Mouse (Mus musculus) large intestine, adult 2 months (tissue): ENCODE data around the gene 1700047I17Rik2. TPM values are rescaled to one million over a fixed set of nuclear protein-coding genes. Genes with fewer than 3 reads are reported as not detected.
"Not testable (repeated sequence)": the region's sequence is repeated elsewhere in the genome, so short reads cannot be mapped to it uniquely, and the experiment has no call there.

Source experiments
- DNase-seq: peaks from one replicate; pipeline ENCODE4 v3.0.0-alpha.2; 2012; ENCODE audit warnings: low read depth, low spot score
- WGBS: fragments of 180-500 bp; shearing (Covaris S2); methylation state at CpG from one replicate; pipeline ENCODE4 v1.1.7; 2018; 5-methylcytosine and 5-hydroxymethylcytosine counted together
- polyA plus RNA-seq: library from polyadenylated mRNA; depleted of rRNA; stranded (reverse); fragments of >200 nt; gene quantifications from 2 replicates; pipeline ENCODE4 v1.2.3, GENCODE M21; 2012; rRNA removed

Gene 1700047I17Rik2
- polyA plus RNA-seq, result not detected in 2 replicates

DNA sequence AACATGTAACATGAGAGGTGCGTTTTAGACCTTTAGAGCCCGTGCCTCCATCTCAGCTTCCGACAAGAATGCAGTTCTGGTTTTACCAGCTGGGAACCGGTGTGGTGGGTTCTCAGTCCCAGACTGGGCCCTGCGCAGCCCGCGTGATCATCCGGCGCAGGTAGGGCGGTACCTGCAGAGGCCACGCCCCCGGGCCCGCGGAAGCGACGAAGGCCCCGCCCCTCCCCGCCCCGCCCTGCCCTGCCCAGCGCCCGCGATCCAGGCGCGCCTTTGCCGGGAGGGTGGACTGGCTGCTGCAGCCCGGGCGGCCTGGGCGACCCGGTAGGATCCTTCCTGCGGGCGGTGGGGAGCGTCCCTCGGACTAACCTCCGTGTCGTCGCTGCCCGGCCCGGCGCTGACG is at the start of gene 1700047I17Rik2:
TSS of gene 1700047I17Rik2 (plus strand) at position 287 of the 400 bp plus-strand sequence.
- DNase-seq, result not testable (repeated sequence)
- WGBS, result no CpG with 5 or more reads among the region's 40 CpGs

DNA sequence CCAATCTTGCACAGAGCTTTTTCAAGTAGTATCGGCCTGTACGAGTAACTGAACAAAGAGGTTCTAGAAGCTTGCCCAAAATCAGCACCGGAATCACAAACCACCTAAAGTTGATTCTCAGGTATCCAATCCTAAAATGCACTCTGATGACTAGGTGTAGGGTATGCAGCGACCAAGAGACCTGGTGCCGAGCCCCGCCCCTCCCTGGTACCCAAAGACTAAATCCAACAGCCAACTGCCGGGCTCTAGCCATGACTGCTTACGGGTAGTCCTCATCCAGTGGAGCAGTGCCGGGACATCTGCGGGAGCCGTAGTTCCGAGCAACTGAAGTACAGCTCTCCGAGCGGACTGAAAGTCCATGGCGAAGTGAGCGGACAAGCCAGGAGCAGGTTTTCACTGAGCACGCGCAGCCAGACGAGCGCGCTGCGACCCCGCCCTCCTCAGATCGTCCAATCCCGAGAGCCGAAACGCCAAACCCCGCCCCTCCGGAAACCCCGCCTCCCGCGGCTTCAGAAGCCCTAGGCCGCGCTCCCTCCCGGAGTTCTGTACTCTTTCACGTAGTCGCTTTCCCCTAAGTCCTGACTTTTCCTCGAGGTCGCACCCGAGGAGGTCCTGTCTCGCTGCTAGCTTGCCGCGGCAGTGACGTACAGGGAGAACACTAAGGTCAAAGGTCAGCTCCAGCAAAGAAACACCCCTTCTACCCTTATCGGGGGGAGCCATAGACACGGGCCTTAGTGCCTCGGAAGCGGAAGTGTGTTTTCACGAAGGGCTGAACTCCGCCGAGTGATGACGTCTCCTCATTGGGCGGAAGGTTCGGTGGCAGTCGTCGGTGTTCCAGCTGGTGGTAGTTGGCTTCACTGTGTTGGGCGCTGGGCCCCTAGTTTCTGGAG is 44.6 kb upstream of the 1700047I17Rik2 start, which contains the start of gene Srp54b:
TSS of gene Srp54b (plus strand) at position 546 of the 890 bp plus-strand sequence.
- WGBS, result no CpG with 5 or more reads among the region's 57 CpGs

DNA sequence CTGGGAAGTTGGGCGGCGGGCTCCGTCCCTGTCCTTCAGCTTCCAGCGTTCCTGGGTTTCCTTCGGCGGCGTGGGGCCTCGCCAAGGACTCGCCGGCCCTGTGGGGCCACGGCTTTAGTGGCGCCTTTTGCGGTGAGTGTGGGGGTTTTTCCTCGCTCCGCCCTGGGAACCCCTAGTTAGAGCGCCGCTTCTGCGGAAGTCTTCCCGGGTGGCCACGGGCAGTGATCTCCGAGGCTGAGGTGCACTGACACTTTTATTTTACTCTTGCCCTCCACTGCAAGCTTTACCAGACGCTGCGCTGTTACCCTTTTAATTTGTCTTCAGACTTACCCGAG is 44.0 kb upstream of the 1700047I17Rik2 start:
- WGBS, result 0% methylated on average over 13 of the region's 24 CpGs
- DNase-seq, result not testable (repeated sequence)

More for the DNA sequence above, 44.6 kb upstream of the 1700047I17Rik2 start, which contains the start of gene Srp54b:
- not testable (repeated sequence) for DNase-seq

DNA sequence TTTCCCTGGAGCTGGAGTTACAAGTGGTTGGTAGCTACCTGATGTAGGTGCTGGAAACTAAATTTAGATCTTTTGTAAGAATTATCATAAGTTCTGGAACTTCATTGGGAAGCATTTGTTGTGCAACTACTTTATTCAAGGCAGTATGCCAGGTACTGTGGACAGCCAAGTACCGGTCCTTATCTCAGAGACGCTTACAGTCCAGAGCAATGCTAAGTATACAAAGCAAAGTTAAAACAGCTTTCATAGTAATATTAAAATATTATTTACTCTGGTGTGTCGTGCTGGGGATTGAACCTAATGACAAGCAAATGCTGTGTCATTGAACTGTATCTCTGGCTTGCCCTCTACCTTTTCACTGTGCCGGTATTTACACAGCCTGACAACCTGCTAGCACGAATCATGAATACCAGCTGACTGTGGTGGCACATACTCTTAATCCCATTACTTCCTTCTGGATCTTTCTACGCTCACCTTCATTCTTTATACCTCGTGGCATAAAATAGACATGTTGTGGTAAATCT is 32.3 kb upstream of the 1700047I17Rik2 start:
- DNase-seq, result not testable (repeated sequence)
- no CpG with 5 or more reads among the region's 7 CpGs for WGBS

- WGBS, result no CpG with 5 or more reads among the region's 8 CpGs
- not testable (repeated sequence) for DNase-seq
Observed at GRCm38 (mm10) chr12:55187686-55188085, 11.7 kb upstream of the 1700047I17Rik2 start.

DNA sequence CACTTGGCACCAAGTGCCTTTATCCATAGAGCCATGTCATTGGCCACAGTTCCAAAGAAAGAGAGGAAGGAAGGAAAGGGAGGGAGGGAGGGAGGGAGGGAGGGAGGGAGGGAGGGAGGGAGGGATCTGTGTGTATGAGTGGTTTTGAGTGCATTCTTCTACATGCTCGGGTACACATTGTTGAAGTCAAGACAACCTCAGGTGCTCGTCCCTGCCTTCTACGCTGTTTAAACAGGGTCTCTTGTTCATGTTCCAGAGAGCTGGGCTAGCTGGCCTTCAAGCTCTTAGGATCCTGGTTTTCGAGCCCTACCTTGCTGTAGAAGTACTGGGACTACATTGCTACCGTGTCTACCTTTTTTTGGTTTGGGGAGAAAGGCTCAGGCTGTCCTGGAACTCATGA is 10.3 kb upstream of the 1700047I17Rik2 start:
- DNase-seq, result not testable (repeated sequence)
- WGBS, result no CpG with 5 or more reads among the region's 5 CpGs

DNA sequence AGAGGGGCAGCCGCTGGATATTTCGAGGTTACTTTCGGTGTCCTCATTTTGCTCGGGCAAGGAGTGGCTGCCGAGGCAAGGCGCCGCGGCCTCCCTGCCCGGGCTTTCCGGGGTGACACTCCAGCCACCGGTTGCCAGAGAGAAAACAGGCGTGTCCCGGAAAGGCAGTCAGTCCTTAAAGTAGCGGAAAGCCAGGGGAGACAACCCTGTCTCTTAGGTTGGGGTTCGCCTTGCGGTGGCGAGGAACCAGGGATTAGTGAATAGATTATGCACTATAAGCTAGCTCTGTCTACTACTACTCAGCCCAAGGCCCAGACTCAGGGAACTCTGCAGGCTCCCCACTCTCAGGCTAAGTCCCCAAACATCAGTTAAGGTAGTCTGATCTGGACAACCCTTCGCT is 407 bp downstream of the 1700047I17Rik2 start:
- DNase-seq, result not testable (repeated sequence)
- no CpG with 5 or more reads among the region's 18 CpGs for WGBS

- not testable (repeated sequence) for DNase-seq
- WGBS, result no CpG with 5 or more reads among the region's 6 CpGs
Observed at GRCm38 (mm10) chr12:55212944-55213343, 13.6 kb downstream of the 1700047I17Rik2 start.

DNA sequence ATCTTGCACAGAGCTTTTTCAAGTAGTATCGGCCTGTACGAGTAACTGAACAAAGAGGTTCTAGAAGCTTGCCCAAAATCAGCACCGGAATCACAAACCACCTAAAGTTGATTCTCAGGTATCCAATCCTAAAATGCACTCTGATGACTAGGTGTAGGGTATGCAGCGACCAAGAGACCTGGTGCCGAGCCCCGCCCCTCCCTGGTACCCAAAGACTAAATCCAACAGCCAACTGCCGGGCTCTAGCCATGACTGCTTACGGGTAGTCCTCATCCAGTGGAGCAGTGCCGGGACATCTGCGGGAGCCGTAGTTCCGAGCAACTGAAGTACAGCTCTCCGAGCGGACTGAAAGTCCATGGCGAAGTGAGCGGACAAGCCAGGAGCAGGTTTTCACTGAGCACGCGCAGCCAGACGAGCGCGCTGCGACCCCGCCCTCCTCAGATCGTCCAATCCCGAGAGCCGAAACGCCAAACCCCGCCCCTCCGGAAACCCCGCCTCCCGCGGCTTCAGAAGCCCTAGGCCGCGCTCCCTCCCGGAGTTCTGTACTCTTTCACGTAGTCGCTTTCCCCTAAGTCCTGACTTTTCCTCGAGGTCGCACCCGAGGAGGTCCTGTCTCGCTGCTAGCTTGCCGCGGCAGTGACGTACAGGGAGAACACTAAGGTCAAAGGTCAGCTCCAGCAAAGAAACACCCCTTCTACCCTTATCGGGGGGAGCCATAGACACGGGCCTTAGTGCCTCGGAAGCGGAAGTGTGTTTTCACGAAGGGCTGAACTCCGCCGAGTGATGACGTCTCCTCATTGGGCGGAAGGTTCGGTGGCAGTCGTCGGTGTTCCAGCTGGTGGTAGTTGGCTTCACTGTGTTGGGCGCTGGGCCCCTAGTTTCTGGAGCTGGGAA is 30.5 kb downstream of the 1700047I17Rik2 start, which contains the start of gene Srp54c:
TSS of gene Srp54c (plus strand) at position 543 of the 894 bp plus-strand sequence.
- not testable (repeated sequence) for DNase-seq
- no CpG with 5 or more reads among the region's 57 CpGs for WGBS

DNA sequence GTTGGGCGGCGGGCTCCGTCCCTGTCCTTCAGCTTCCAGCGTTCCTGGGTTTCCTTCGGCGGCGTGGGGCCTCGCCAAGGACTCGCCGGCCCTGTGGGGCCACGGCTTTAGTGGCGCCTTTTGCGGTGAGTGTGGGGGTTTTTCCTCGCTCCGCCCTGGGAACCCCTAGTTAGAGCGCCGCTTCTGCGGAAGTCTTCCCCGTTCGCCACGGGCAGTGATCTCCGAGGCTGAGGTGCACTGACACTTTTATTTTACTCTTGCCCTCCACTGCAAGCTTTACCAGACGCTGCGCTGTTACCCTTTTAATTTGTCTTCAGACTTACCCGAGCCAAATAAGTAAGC is 31.1 kb downstream of the 1700047I17Rik2 start:
- DNase-seq, result not testable (repeated sequence)
- under 1% methylated on average over 13 of the region's 25 CpGs for WGBS

DNA sequence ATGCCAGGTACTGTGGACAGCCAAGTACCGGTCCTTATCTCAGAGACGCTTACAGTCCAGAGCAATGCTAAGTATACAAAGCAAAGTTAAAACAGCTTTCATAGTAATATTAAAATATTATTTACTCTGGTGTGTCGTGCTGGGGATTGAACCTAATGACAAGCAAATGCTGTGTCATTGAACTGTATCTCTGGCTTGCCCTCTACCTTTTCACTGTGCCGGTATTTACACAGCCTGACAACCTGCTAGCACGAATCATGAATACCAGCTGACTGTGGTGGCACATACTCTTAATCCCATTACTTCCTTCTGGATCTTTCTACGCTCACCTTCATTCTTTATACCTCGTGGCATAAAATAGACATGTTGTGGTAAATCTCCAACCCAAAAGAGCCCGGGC is 42.9 kb downstream of the 1700047I17Rik2 start:
- DNase-seq, result not testable (repeated sequence)
- no CpG with 5 or more reads among the region's 8 CpGs for WGBS

GRCm38 (mm10) chr12:55261950-55262349 is 62.6 kb downstream of the 1700047I17Rik2 start:
- DNase-seq, result not testable (repeated sequence)
- WGBS, result no CpG with 5 or more reads among the region's 8 CpGs

- WGBS, result no CpG with 5 or more reads among the region's 5 CpGs
Observed at GRCm38 (mm10) chr12:55263385-55263784, 64.0 kb downstream of the 1700047I17Rik2 start.

More at GRCm38 (mm10) chr12:55263385-55263784, 64.0 kb downstream of the 1700047I17Rik2 start:
- DNase-seq, result not testable (repeated sequence)

Other genes with a start within 250 kb of the 1700047I17Rik2 start
- not detected in 2 replicates for gene Gm20403, start 213.1 kb upstream of the 1700047I17Rik2 start, polyA plus RNA-seq
- 4.4 and 6.4 TPM in 2 replicates for gene Baz1a, start 185.2 kb upstream of the 1700047I17Rik2 start, polyA plus RNA-seq
- 7.0 and 8.2 TPM in 2 replicates for gene 2700097O09Rik, start 119.5 kb upstream of the 1700047I17Rik2 start, polyA plus RNA-seq
- 7.8 and 13.0 TPM in 2 replicates for gene Srp54a, start 119.3 kb upstream of the 1700047I17Rik2 start, polyA plus RNA-seq
- gene Fam177a, start 75.1 kb upstream of the 1700047I17Rik2 start, polyA plus RNA-seq, result 4.1 and 4.9 TPM in 2 replicates
- 10.5 and 13.8 TPM in 2 replicates for gene Srp54b, start 44.5 kb upstream of the 1700047I17Rik2 start, polyA plus RNA-seq
- gene Srp54c, start 30.6 kb downstream of the 1700047I17Rik2 start, polyA plus RNA-seq, result 6.6 and 7.2 TPM in 2 replicates
- gene 1110008L16Rik, start 100.0 kb downstream of the 1700047I17Rik2 start, polyA plus RNA-seq, result 12.0 and 13.3 TPM in 2 replicates
- 1.8 and 1.9 TPM in 2 replicates for gene Ppp2r3c, start 103.4 kb downstream of the 1700047I17Rik2 start, polyA plus RNA-seq
- gene Psma6, start 184.6 kb downstream of the 1700047I17Rik2 start, polyA plus RNA-seq, result 74.8 and 77.5 TPM in 2 replicates